Mouse (Mus musculus): ENCODE measurements around the gene Commd8.

DNA sequence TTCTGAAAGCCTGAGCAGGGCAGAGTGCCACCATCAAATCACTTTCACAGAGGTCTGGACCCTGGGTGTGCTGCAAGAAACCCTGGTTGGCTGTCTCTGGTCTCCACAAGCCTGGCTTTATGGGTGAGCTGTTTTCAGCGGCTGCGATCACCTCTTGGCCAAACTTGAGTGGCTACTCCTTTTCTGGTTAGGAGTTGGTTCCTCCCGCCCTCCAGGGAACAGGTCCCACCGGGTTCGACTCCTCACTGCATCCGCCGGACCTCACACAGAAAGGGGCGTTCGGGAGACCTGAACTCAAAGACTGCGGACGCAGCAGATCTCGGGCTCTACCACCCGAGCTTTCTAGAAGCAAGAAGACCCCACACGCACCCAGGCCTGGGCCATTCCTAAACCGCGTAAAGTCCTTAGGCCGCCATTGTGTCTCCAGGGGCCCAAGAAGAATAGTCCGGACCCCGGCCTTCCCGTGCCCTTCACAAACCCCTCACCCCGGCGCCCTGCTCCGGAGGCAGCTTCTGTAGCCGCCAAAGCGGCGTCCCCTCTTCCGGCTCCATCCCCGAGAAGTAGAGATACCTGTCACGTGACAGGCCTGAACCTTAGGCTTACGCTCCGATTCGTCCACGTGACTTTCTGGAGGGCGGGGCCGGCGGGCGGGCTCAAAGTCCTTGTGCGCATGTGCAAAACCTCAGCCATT, at the start of gene Commd8:
- TF ChIP-seq HCFC1 (IDR thresholded peaks at IDR 0.05; ENCODE audit: borderline replicate concordance, insufficient read depth, low read length) (no peak), ZNF384 (IDR thresholded peaks at IDR 0.05; ENCODE audit: low read depth, low read length) (no peak; the same call in 1 of the 2 replicates), ZC3H11A (IDR thresholded peaks at IDR 0.05; ENCODE audit: borderline replicate concordance, low read depth, low read length) (no peak)

All from ES-E14 (cell line).